Mouse (Mus musculus) kidney, adult 18-20 months (tissue): Measurements from ENCODE around the gene Isg15.

Experiments used
- DNase-seq: peaks from one replicate; pipeline ENCODE4 v3.0.0; 2021

Isg15 gene

DNA sequence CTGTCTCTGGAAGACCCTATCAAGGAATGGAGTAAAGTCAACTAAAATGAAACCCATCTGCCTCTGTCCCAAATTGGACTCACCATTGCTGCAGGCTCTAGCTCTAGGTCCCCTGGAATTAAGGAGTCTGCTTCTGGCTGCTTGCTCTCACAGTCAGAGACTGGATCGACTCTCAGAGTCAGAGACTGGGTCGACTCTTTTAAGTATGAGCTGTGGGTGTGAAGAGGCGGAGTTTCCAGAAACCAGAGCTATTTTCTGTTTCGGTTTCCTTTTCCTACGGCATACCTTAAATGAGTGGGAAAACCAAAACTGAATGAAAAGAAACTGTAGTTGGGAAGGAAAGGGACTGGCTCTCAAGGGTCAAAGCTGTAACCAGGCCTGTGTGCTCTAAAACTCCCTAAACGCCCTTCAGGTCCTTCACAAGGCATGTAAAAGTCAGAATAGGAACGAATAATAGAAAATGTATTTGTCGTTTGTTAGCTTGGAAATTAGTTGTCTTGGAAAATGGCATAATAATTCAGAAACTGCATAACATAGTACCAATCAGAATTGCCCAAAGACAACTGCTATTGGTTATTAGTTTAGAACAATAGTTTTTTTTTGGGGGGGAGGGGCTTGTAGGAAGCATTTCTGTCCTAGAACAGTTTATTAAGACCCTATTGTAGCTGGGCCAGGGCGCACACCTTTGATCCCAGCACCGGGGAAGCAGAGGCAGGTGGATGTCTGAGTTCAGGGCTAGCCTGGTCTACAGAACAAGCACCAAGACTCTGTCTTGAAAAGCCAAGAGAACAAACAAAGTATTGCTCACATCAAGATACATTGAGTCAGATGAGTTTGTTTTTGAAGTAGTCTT, at the start of gene Isg15:
Isg15 (minus strand) TSS at position 196 of the 853 bp plus-strand sequence.
- no peak for DNase-seq

DNA sequence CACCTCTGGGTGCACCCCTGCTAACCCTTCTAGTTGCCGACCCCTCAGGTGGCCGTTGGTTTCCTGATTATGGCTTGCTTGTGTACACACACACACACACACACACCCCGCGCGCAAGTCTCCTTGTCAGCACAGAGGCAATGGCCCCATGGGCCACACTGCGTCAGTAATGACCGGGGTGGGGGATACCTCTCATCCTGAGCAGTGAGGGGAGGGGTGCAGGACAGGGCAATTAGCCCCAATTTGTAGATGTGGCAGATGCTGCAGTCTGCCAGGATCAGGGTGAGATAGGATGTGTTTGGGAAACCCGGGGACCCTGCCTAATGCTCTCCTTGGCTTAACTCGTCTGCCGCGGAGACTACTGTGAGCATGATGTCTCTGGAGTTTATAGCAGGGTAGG, 48.9 kb upstream of the Isg15 start:
- no peak for DNase-seq

DNA sequence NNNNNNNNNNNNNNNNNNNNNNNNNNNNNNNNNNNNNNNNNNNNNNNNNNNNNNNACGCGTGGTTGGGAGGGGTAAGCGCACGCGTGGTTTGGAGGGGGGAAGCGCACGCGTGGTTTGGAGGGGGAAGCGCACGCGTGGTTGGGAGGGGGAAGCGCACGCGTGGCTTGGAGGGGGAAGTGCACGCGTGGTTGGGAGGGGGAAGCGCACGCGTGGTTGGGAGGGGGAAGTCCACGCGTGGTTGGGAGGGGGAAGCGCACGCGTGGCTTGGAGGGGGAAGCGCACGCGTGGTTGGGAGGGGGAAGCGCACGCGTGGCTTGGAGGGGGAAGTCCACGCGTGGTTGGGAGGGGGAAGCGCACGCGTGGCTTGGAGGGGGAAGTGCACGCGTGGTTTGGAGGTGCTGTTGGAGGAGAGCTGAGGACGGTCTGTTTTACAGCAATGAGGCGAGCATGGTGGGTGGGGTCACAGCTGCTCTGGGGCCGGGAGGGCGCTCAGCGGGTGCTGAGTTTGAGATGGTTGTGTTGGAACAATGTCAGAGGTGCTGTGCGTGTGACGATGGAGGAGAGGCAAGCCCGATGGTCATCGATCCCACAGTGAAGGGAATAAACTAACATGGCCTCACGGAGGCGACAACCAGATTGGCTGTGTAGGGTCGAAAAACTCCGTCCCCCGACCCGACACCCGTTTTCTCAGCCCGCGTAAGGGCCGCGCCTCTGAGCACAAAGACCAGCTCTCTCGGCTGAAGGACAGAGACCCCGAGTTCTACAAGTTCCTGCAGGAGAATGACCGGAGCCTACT, 36.2 kb upstream of the Isg15 start:
- DNase-seq: no peak

DNA sequence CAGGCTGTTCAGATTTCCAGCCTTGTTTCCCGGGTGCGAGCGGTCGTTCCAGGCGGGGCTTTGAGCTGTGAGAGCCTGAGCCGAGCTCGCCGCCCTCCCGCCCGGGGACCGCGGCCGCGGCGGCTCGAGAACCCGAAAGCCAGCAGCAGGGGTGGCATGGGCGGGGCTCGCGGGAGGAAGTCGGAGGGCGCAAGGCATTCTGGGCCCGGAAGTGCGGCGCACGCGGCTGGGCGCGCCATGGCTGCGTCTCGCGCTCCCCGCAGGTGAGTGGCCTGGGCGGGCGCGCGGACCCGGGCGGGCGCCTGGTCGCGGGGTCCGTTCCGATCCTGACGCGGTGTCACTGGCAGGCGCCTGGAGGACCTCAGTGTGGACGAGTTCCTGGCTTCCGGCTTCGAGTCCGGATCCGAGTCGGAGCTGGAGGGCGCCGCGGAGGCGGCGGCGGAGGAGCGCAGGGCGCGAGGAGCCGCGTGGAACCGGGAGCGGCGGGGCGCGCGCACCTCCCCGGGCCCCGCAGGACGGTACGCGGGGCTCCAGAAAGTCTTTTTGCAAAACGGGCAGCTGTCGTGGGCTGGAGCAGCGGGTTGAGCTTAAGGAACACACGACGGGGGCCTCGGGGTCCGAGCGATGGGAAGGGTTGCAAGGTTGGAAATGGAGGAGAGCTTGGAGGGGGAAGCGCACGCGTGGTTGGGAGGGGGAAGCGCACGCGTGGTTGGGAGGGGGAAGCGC, 35.4 kb upstream of the Isg15 start, which contains the start of gene Noc2l:
Noc2l (plus strand) TSS at position 203 of the 726 bp plus-strand sequence.
- DNase-seq: peak; percentile 91

DNA sequence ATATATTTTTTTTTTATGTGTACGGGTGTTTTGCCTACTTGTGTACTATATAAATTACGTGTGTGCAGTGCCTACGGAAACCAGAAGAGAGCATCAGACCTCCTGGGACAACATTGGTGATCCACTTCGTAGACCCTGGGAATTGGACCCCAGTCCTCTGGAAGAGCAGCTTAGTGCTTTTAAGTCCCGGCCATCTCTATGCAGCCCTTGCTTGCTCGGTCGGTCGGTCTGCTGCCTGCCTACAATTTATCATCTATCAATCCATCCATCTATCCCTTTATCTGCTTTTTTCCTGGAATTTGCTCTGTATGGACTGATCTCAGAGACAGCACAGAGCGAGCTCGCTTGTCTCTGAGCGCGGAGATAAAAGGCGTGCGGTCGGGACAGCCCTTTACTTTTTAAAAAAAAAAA, 34.7 kb upstream of the Isg15 start:
- DNase-seq: no peak

DNA sequence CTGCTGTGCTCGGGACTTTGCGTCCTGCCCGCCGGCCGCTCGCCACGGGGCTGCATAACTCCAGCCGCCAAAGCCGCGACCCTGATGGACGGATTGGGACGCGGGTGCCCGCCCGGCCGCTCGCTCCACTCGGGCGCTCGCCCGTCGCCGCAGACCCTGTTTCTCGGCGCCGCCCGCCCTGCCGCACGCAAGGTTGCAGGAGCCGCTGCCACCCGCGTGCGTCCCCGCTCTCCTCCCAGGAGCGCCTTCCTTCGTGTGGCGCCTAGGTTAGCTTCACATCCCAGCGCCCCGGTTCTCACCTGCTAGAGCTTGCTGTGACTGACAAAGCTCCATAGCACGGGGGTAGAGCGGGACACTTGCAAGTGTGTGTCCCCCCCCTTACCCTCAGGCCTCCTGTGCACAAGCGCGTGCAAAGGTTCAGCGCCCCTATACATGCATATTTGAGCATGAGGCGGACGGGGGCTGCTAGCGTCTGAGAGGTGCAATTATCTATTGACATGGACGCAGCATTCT, 34.1 kb upstream of the Isg15 start, which contains the start of gene Plekhn1:
Plekhn1 (minus strand) TSS at position 157 of the 513 bp plus-strand sequence.
- DNase-seq: peak; percentile 80

DNA sequence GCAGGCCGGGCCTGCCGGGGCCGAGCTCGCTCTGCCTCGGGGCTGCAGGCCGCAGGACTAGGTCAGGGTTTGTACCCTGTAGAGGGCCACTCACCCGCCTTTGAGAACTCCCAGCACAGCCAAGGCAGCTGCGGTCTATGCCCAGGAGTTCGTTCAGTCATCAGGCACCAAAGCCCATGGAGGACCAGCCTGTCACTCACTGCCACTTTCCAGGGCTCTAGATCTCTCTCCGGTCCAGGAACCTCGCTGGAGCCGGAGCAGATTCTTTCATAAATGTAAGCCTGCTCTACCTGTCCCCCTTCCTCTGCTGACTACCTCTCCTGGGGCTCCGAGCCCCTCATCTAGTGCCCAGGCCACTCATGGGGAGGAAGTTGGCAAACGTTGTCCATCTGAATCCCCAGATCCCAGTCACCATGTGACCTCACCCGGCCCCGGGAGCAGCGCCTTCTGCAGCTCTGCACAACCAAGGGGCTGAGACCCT, 33.4 kb upstream of the Isg15 start:
- DNase-seq: peak; percentile 33

DNA sequence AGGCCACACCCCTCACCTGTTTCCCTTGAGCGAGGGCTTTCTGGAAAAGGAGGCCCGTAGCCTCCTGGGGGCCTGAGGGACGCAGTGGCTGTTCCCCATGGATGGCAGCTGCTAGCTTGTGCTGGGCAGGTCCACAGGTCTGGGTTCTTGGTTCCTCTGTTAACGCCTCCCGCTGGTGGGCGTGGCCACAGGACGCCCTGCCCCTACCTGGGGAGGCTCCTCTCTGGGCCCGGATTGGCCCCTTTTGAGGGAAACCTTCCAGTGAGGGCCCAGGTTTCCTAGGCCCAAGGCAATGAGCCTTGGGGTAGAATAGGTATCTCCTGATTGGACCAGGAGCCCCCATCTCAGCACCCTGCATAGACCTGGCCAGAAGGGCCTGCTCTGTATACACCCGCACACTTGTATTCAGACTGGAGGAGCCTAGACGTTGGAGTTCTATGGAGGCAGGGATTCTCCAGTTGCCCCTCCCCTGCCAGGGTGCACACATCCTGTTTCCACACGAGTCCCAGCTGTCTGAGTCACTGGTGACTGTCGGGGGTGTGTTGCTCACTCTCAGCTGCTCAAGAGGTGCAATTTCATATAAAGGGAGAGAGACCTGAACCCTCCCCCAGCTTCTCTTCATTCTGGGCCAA, 27.9 kb upstream of the Isg15 start:
- DNase-seq: peak; percentile 35

DNA sequence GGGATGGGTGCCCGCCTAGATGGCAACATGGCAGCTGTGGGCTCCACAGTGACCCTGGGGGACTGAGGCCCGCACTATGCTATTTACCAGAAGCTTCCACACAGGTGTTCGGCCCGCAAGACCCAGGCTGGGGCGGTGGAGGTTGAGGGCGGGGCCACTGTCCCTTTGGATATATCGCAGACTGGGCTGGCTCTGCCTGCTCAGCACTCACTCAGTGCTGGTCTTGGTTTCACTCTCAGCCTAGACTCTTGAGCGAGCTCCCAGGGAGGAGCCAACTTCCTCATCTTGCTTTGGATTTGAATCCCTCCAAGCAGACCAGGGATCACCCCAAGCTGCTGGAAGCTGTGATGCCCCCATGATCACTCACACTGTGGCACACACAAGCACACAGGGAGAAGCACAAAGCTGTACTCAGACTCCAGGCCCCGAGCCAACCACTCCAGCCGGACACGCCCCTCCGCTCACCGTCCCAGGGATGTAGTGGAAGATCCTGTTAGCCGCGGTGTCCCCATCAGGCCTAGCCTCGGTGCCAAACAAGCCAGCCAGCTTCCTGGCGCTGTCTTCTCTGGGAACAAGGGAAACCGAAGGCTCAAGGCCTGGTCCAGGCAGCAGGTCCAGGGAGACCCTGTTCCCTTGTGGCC, 27.3 kb upstream of the Isg15 start:
- no peak for DNase-seq

DNA sequence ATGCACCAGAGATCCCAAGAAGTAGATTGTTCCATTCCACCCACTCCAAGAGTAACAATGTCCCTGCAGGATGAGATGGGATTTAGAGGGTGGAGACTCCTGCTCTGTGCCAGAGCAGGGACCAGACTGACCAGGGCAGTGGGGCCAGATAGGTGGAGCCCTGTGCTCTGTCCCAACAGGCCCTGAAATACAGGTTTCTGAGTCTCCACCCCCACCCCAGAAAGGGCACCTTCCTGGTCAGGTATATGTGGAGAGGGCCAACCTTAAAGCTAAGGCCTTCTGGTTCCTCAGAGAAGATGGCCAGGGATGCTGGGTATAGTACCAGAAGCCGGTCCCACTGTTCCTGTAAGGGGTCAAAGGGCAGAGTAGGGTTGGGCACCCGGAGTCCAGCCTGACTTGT, 23.7 kb upstream of the Isg15 start:
- no peak for DNase-seq

DNA sequence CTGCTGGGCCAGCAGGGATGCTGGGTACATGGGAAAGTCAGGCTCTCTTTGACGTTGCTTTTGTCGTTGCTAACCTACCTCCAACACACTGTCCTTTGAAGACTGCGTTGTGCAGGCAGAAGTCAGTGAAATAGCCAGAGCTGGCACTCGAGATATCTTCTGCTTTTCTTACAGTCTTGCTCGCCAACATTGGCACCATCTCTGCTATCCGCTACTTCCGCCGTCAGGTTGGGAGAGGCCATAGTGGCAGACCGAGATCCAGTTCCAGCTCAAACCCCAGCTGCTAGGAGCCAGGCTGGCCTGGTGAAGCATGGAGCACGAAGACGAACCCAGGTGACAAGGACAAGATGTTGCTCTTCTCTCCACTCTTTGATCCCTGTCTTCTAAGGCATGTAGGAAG, 19.3 kb upstream of the Isg15 start:
- DNase-seq: no peak

DNA sequence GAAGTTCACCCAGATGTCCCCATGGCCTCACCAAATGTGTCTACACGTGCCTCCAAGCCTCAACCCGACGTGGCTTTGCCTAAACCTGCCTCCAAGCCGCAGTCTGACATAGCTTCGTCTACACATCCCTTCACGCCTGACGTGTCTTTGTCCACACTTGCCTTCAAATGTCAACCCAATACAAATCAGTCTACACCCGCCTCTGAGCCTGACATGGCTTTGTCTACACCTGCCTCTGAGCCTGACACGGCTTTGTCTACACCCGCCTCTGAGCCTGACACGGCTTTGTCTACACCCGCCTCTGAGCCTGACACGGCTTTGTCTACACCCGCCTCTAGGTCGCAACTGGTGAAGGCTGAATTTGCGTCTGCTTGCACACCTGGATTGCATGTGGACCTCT, 17.2 kb upstream of the Isg15 start:
- DNase-seq: no peak

DNA sequence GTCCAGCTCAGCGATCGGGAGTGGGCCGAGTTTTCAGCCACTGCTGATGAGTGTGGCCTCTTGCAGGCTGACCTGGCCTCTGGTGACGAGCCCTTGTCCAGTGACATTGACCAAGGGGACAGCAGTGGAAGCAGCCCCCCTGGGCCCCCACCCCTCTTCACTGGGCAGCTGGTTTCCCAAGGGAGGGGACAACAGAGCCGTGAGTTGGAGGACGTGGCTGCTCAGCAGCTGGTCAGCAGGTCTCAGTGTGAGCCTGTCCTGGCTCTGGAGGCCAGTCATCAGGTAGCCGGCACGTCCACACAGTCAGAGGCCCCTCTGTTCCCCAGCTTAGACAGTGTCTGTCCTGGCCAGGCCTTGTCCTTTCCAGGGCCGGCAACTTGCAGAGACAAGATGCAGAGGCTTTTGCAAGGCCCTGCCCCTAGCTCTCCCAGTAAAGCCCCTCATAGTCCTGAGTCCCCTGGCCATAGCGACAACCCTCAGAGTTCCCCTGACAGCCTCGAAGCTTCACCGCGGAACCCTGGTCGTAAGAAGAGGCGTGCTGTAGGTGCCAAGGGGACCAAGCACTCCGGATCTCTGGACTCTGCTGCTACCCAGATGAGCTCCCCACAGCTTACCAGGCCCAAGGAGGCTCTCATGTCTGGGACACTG, 16.5 kb upstream of the Isg15 start:
- no peak for DNase-seq

DNA sequence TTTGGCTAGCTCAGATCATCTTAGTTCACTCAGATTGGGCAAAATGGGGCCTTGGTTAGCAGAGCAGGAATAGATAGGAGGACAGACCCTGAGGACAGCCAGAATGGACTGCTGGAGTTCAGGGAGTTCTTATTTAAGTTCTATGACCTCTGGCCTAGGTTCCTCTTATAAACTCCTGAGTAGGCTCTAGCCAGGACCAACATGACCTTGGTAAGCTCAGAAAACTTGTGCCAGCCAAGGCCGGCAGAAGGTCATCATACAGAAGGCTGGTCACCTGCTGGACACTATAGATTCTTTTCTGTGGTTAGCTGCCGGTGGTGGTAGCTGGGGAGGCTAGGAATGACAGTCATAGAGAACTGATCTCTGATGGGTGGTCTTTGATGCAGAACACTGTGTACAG, 15.6 kb upstream of the Isg15 start:
- no peak for DNase-seq

DNA sequence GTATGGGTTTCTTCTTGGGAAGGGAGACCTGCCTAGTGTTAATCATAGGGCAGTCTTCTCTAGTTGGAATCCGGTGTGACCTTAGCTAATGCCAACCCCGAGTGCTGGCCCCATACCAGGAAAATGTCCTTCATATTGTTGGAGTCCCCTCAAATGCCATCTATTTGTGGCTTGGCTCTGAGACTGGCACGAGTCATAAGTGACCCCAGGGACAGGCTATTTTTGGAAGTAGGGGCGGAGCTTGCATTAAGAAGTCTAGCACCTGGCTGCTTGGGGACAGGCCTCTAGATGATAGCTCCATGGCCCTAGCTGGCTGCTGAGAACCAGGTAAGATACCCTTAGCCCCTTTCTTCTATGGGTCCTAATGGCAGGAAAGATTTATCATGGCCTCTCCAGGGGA, 15.0 kb upstream of the Isg15 start, which contains the start of gene Perm1:
Perm1 (plus strand) TSS at position 220 of the 400 bp plus-strand sequence.
- peak; percentile 65 for DNase-seq

DNA sequence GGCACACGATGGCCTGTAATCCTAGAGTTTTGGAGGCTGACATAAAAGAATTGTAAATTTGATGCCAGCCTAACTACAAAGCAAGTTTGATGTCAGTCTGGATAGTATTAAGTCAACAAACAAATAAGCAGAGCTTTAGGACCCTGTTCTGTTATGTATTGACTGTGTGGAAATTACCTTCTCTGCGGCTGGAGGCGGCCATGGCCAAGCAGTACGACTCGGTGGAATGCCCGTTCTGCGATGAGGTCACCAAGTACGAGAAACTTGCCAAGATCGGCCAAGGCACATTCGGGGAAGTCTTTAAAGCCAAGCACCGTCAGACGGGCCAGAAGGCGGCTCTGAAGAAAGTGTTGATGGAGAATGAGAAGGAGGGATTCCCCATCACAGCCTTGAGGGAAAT, 12.5 kb upstream of the Isg15 start:
- DNase-seq: no peak

DNA sequence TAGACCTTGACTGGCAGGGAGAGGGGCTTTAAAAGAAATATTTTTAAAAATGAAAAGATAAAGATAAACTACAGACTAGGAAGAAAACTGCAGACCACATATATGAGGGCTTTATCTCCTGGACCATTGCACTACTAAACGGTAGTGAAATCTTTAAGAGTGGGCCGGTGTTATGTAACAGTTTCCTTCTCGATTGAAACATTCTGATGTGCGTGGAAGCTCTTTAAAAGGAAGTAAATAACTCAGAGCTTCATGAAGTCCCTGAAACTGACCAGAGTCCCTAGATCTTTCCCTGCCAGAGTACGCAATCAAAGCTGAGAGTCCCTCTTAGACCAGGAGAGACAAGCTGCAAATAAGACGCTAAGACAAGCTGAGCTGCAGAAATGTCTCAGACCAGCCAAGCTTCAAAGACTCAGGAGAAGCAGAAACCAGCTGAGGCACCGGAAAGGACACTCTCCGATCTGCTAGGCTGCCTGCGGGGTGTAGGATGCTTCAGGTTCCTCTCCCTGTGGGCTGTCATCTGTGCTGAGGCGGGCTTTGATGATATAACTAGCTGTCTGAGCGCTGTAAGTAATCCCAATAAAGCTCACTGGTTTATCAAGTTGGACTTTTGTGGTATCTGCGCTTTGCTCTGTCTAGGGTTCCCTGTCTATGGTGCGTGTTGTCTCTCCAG, 9.5 kb upstream of the Isg15 start:
- DNase-seq: no peak

DNA sequence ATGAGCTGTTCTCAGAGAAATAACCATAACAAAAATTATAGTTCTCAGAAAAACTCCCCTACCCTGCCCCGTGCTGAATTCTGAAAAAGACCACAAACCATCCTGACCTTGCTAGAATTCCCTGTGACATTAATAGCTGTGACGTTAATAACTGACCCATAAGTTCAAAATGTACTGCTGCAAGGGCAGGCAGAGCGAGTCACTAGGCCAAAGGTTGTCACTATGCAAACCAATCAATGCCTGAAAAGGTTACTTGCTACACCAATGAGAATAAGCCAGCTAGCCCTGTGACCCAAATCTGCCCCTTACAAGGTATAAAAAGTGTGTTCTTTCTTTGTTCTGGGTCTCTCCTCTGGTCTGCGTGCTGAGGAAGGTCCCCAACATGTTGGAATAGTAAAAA, 8.3 kb upstream of the Isg15 start:
- no peak for DNase-seq

DNA sequence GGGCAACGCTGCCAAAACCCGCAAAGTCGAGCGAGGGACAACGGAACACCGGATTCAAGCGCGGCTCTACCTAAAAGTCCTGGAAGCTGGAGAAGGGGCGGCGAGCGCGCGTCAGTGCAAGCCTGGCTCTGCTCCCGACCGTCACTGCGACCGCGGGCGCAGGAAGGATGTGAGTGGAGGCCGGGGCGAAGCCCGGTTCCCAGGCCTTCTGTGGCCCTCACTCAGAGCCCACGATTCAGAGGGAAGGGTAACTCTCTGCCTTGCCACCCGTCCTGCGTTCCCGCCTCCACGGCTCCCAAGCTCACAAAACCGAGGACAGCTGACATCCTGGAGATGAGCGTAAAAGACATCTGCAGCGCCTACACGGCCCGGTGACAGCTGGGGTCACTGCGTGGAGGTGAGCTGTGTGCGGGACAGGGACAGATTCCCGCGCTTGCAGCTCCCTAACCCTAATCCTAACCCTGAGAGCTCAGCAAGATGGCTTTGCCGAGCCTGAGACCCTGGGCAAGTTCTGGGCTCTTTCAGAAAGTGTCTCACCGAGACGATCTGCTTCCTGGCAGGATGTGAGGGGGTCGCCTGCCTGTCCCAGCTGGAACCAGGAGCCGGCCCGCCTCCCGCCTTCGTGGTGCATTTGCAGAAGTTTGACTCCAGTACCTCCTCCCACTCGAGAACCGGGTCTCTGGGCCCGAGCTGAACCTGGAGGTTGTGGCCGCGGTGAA, 3.0 kb upstream of the Isg15 start:
- DNase-seq: peak; percentile 31

DNA sequence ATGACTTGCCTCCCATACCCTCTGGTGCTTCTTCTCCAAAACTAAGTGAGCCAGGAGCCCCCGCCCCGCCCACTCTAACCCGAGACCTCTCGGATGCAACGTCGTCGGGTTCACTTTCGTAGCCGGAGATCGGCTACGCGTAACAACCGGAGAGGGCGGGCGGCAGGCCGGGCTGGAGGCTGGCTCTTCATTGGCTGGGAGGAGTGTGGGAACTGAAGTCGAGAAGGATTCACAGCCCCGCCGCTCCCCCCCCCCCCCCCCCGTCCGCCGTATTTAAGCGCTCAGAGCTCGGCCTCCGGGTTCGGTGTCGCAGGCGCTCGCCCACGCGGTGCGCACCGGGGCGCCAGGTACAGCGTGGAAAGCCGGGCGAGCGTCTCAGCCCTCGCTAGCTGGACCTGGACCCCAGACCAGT, 2.4 kb upstream of the Isg15 start, which contains the start of gene AW011738:
AW011738 (plus strand) TSS at position 304 of the 412 bp plus-strand sequence.
- peak; percentile 59 for DNase-seq
